Mouse (Mus musculus): ENCODE results near the gene Wbp2nl.

DNA sequence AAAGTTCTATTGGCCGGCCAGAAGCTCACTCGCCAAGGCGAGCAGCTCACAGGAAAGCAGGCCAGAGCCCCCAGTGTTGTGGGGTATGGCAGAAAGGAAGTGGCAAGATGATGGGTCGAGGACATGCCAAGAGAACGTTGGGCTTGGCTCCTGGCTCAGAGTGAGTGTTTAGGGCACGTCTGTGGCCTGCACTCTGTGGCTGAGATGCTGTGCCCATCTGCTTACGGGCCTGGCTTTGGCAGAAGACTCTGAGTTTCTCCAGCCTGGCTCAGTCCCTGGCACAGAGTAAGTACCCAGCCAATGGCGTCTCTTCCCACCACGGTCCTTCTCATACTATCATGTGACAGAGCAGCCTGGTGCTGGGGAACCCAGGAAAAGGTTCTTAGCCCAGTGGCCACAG lies 30.0 kb upstream of the Wbp2nl start:
- no peak for TF ChIP-seq CTCF (IDR thresholded peaks at IDR 0.05; ENCODE audit: low read depth, low read length)
- no peak for TF ChIP-seq POLR2A (IDR thresholded peaks at IDR 0.05; ENCODE audit: insufficient read depth, low read length)

All from ES-Bruce4 (cell line).